Mouse (Mus musculus) ES-Bruce4 (cell line): ENCODE measurements around the gene Rapgef1.

ENCODE experiments used
- CTCF ChIP-seq: IDR thresholded peaks from one replicate; pipeline ENCODE4 v1.8.1; 2011; ENCODE audit warnings: low read depth, low read length
- POLR2A ChIP-seq: IDR thresholded peaks from one replicate; pipeline ENCODE4 v1.8.1; 2011; ENCODE audit warnings: low read length; ENCODE audit not compliant: insufficient read depth

GRCm38 (mm10) chr2:29674087-29674486 is 54.6 kb downstream of the Rapgef1 start:
- TF ChIP-seq CTCF (no peak), POLR2A (no peak)
